Mouse (Mus musculus) stomach, embryonic 16.5 days (tissue): Measurements from ENCODE around the gene Dgkh. TPM values are rescaled to one million over a fixed set of nuclear protein-coding genes. Genes with fewer than 3 reads are reported as not detected.
"Not testable (repeated sequence)": the region's sequence is repeated elsewhere in the genome, so short reads cannot be mapped to it uniquely, and the experiment has no call there.

ENCODE experiments used
- ATAC-seq: fragments of 200-750 bp; cut with Nextera tagmentation; 2 replicates; pipeline ENCODE4 v1.8.0; 2017; ENCODE audit warnings: moderate number of reproducible peaks, moderate TSS enrichment; ENCODE audit not compliant: insufficient read depth, low FRiP score
- H3K27ac ChIP-seq: fragments of 300-500 bp; sonication (generic); 2 replicates; pipeline ENCODE4 v1.5.1; 2014; ENCODE audit warnings: low read length
- H3K27me3 ChIP-seq: fragments of 300-500 bp; sonication (generic); 2 replicates; pipeline ENCODE4 v1.6.1; 2014; ENCODE audit warnings: low read length, control low read depth, mixed read lengths; ENCODE audit not compliant: control insufficient read depth, insufficient read depth
- H3K36me3 ChIP-seq: fragments of 300-500 bp; sonication (generic); 2 replicates; pipeline ENCODE4 v1.6.1; 2014; ENCODE audit warnings: low read length; ENCODE audit not compliant: control insufficient read depth, insufficient read depth
- H3K4me1 ChIP-seq: fragments of 300-500 bp; sonication (generic); 2 replicates; pipeline ENCODE4 v1.6.1; 2014; ENCODE audit warnings: low read length, control low read depth, mixed read lengths; ENCODE audit not compliant: control insufficient read depth, insufficient read depth
- H3K4me2 ChIP-seq: fragments of 300-500 bp; sonication (generic); 2 replicates; pipeline ENCODE4 v1.6.1; 2014; ENCODE audit warnings: low read depth, low read length, mixed read lengths
- H3K4me3 ChIP-seq: fragments of 300-500 bp; sonication (generic); replicated peaks from 2 replicates; pipeline ENCODE4 v1.5.1; 2014; ENCODE audit warnings: mild to moderate bottlenecking, low read length
- H3K9ac ChIP-seq: fragments of 300-500 bp; sonication (generic); 2 replicates; pipeline ENCODE4 v1.6.1; 2014; ENCODE audit warnings: low read length
- H3K9me3 ChIP-seq: fragments of 300-500 bp; sonication (generic); replicated peaks from 2 replicates; pipeline ENCODE4 v1.6.1; 2016; ENCODE audit warnings: low read length, control low read depth; ENCODE audit not compliant: control insufficient read depth
- WGBS: fragments of 180-500 bp; shearing (Covaris S2); extraction: QIAGEN DNeasy Blood & Tissue Kit; methylation state at CpG from one replicate; pipeline ENCODE4 v1.1.7; 2014; 5-methylcytosine and 5-hydroxymethylcytosine counted together
- polyA plus RNA-seq: library from polyadenylated mRNA; unstranded; fragments of >200 nt; fragmentation: Nextera tagmentation; extraction: Ambion mirVana; gene quantifications from 2 replicates; pipeline ENCODE4 v1.2.1, GENCODE M21; 2015

Gene Dgkh
- polyA plus RNA-seq, 1 experiment from 2014 or later: 1.5 TPM

DNA sequence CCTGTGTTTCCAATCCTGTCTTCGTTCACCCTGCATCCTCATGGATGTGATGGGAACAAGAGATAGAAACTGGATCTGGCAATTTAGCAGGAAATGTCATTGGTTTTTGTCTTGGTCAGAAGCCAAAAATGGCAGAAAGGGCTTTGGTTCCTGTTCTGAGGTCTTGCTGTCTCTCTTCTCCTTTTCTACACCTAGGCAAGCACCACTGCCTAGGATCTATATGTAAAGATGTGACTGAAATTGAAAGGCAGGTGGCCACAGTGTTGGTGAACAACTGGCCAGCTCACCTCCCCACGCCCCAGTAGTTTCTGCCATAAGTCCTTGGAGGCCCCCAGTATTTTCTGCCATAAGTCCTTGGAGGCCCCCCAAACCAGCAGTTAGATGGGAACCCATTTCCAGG, 16.1 kb upstream of the Dgkh start:
- ATAC-seq: no peak
- Histone ChIP-seq H3K36me3 (no peaks in the 10 kb centered on the region), H3K4me2 (no peak overlapping the region), H3K9ac (no peak overlapping the region), H3K4me3 (no peak overlapping the region), H3K27me3 (no peaks in the 10 kb centered on the region), H3K27ac (no peak overlapping the region), H3K9me3 (no peaks in the 10 kb centered on the region), H3K4me1 (no peaks in the 10 kb centered on the region)
- 86% methylated on average over 2 of the region's 2 CpGs for WGBS

DNA sequence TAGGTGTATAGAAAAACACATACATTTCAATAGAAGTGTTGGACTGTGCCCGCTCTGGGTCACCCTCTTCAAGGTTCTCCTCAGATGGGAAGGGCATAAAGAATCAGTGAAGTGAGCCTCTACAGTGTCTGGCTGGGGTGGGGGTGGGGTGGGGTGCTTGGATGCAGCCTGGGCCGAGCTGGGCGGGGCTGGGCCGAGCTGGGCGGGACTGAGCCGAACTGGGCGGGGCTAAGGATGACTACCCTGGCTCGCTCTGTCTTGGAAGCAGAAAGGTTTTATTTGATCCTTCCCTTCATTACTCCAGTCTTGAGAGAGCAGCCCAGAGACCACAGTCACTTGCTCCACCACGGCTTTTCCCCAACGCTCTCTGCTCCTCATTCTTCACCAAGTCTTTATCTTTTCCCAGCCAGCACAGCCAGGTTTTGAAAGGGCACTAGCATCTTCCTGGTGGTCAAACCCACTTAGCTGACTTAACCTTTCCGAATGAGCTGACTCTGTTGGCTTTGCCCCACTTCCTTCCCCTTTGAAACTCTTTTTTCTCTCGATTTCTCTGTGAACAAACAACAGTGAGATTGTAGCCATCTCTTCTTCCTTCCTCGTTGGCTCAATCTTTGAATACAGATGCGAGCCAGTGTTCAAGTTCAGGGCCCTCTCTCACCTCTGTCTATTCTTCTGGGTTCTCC, 15.5 kb upstream of the Dgkh start:
- no peaks in the 10 kb centered on the region for H3K9me3 ChIP-seq
- no peaks in the 10 kb centered on the region for H3K36me3 ChIP-seq
- H3K27ac ChIP-seq: no peak overlapping the region
- no peaks in the 10 kb centered on the region for H3K4me1 ChIP-seq
- peak; percentile 53 for ATAC-seq
- no peaks in the 10 kb centered on the region for H3K27me3 ChIP-seq
- H3K4me2 ChIP-seq: no peak overlapping the region
- WGBS: 49% methylated on average over 14 of the region's 14 CpGs
- no peak overlapping the region for H3K4me3 ChIP-seq
- no peak overlapping the region for H3K9ac ChIP-seq

GRCm38 (mm10) chr14:78747454-78747853, 14.9 kb upstream of the Dgkh start:
- no peaks in the 10 kb centered on the region for H3K4me1 ChIP-seq
- H3K36me3 ChIP-seq: no peaks in the 10 kb centered on the region
- H3K27ac ChIP-seq: no peak overlapping the region
- H3K27me3 ChIP-seq: no peaks in the 10 kb centered on the region
- ATAC-seq: no peak
- no peak overlapping the region for H3K4me3 ChIP-seq
- no peaks in the 10 kb centered on the region for H3K9me3 ChIP-seq
- whole genome bisulfite sequencing: 85% methylated on average over 3 of the region's 3 CpGs
- no peak overlapping the region for H3K9ac ChIP-seq
- no peak overlapping the region for H3K4me2 ChIP-seq

DNA sequence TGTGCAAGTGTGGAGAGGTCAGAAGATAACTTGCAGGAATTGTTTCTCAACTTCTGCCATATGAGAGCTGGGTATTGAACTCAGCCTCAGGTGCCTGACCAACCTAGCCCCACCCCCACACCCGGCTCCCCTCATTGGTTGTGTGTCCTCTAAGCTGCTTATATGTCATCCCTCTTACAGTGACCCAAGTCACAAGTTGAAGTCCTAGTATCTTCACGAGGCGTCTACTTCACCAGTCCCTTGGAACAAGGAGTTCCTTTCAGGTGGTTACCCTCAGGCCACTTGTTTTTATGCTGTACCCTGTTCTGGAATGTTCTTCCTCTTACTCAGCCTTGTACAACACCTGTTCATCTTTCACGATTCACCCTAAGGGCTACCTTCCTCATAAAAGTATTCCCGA, 2.0 kb upstream of the Dgkh start:
- 62% methylated on average over 5 of the region's 5 CpGs for WGBS
- no peak overlapping the region for H3K4me3 ChIP-seq

DNA sequence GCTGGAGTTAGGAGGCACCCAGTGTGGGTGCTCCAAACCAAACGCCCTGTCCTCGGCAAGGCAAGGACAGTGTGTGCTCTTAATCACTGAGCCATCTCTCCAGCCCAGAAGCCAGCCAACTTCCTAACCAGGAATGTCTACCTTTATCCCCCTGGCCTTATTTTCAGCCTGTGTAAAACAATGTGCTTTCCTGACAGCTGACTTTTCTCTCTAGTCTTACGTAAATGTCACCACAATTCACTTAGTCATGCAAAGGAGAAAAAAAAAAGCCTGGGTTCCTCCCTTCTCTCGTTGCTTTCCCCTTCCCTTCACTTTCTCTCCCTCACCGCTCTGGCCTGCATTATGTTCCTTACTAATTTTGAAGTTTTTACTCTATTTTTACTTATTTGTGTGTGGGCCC, 1.6 kb upstream of the Dgkh start:
- H3K4me3 ChIP-seq: not testable (repeated sequence)

More for the DNA sequence above, 2.0 kb upstream of the Dgkh start:
- no peaks in the 10 kb centered on the region for H3K9me3 ChIP-seq
- H3K4me2 ChIP-seq: no peak overlapping the region
- H3K9ac ChIP-seq: no peak overlapping the region
- H3K36me3 ChIP-seq: no peaks in the 10 kb centered on the region
- no peaks in the 10 kb centered on the region for H3K27me3 ChIP-seq
- H3K27ac ChIP-seq: no peak overlapping the region
- peaks cover 3% of the 10 kb centered on the region; the same call in 1 of the 2 replicates for H3K4me1 ChIP-seq
- no peak for ATAC-seq

GRCm38 (mm10) chr14:78733366-78734076, 945 bp upstream of the Dgkh start:
- H3K27ac ChIP-seq: peak overlapping the region; percentile 85
- peak overlapping the region; percentile 76 for H3K4me3 ChIP-seq
- H3K4me1 ChIP-seq: peaks cover 3% of the 10 kb centered on the region; the same call in 1 of the 2 replicates
- ATAC-seq: no peak
- H3K9ac ChIP-seq: peak overlapping the region; percentile 88
- whole genome bisulfite sequencing: 29% methylated on average over 12 of the region's 12 CpGs
- peak overlapping the region; percentile 99 for H3K4me2 ChIP-seq
- H3K36me3 ChIP-seq: no peaks in the 10 kb centered on the region
- H3K9me3 ChIP-seq: no peaks in the 10 kb centered on the region
- no peaks in the 10 kb centered on the region for H3K27me3 ChIP-seq

More for the DNA sequence above, 1.6 kb upstream of the Dgkh start:
- H3K4me1 ChIP-seq, H3K27ac ChIP-seq, H3K9ac ChIP-seq, H3K27me3 ChIP-seq, ATAC-seq, H3K36me3 ChIP-seq, H3K4me2 ChIP-seq, H3K9me3 ChIP-seq: not testable (repeated sequence)
- 44% methylated on average over 5 of the region's 5 CpGs for WGBS

GRCm38 (mm10) chr14:78731852-78732616, 542 bp downstream of the Dgkh start:
- Histone ChIP-seq H3K4me2 (peak overlapping the region; percentile 99), H3K36me3 (no peaks in the 10 kb centered on the region), H3K4me1 (peaks cover 3% of the 10 kb centered on the region; the same call in 1 of the 2 replicates), H3K9me3 (no peaks in the 10 kb centered on the region), H3K27ac (peak overlapping the region; percentile 66; the same call in 1 of the 2 replicates), H3K4me3 (peak overlapping the region; percentile 76), H3K9ac (peak overlapping the region; percentile 88), H3K27me3 (no peaks in the 10 kb centered on the region)
- WGBS: 0% methylated on average over 85 of the region's 90 CpGs
- ATAC-seq: peak; percentile 34; the same call in 1 of the 2 replicates

GRCm38 (mm10) chr14:78731240-78731639, 1.3 kb downstream of the Dgkh start:
- H3K27me3 ChIP-seq: no peaks in the 10 kb centered on the region
- no peak for ATAC-seq
- H3K27ac ChIP-seq: no peak overlapping the region
- no peaks in the 10 kb centered on the region for H3K9me3 ChIP-seq
- H3K9ac ChIP-seq: peak overlapping the region; percentile 88; the same call in 1 of the 2 replicates
- H3K4me1 ChIP-seq: peaks cover 3% of the 10 kb centered on the region; the same call in 1 of the 2 replicates
- WGBS: 13% methylated on average over 12 of the region's 12 CpGs
- H3K36me3 ChIP-seq: no peaks in the 10 kb centered on the region
- H3K4me2 ChIP-seq: peak overlapping the region; percentile 99
- peak overlapping the region; percentile 76 for H3K4me3 ChIP-seq

DNA sequence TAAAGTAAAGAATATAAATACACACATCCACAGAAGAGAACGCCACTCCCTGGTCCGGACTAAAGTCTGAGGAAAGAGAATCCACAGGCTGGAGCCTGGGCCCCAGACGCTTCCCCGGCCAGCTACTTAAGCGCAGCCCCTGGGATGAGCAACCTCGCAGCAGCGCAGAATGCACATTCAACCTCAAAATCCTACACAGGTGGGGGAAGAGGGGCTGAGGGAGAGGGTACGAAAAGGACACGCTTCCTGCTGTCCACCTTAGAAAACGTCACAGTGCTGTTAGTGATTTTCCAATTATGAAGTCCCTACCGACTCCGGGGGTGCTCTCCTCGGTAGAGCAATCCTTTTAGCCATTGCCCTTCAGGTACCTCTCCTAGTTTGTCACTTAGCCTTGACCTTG, 6.6 kb downstream of the Dgkh start:
- no peak for ATAC-seq
- peak overlapping the region; percentile 69 for H3K4me3 ChIP-seq
- no peaks in the 10 kb centered on the region for H3K27me3 ChIP-seq
- H3K36me3 ChIP-seq: no peaks in the 10 kb centered on the region
- H3K9ac ChIP-seq: no peak overlapping the region
- H3K4me1 ChIP-seq: peaks cover 4% of the 10 kb centered on the region
- 36% methylated on average over 13 of the region's 13 CpGs for WGBS
- H3K9me3 ChIP-seq: no peaks in the 10 kb centered on the region
- H3K4me2 ChIP-seq: peak overlapping the region; percentile 94
- H3K27ac ChIP-seq: no peak overlapping the region
